Mouse (Mus musculus) thymus, adult 2 months (tissue): ENCODE measurements around the gene Sectm1b.

ENCODE experiments used
- CTCF ChIP-seq: fragments of 200-500 bp; IDR thresholded peaks from 2 replicates; pipeline ENCODE4 v1.5.1; 2012; ENCODE audit warnings: mild to moderate bottlenecking, control low read depth, low read length, moderate library complexity, borderline replicate concordance; ENCODE audit not compliant: control insufficient read depth, poor library complexity, insufficient read depth; ENCODE audit errors: extremely low read depth
- POLR2A ChIP-seq: fragments of 200-500 bp; IDR thresholded peaks from 2 replicates; pipeline ENCODE4 v1.6.1; 2012; ENCODE audit warnings: mild to moderate bottlenecking, low read length, control low read depth, moderate library complexity; ENCODE audit not compliant: control insufficient read depth, poor library complexity, insufficient read depth; ENCODE audit errors: extremely low read depth

DNA sequence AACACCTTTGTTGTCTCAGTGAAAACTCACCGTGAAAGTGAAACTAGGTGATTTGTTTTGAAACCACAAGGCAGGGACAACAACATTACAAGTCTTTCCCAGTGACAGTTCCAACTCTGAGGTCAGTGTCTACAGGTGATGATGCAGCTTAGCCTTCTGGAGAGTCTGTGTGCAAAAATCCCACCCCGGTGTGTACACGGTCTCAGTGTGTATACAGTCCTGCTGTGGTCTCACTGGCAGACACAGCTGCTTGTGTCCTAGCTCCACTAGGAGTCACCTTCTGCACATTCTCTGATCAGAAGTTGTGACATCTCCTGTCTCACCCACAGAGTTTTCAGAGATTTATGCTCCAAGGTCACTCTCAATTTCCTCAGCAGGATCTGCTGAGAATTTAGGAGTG, 828 bp upstream of the Sectm1b start:
- TF ChIP-seq CTCF (no peak), POLR2A (no peak)
